Mouse (Mus musculus) stomach, embryonic 15.5 days (tissue): ENCODE measurements around the gene Car7. TPM values are rescaled to one million over a fixed set of nuclear protein-coding genes. Genes with fewer than 3 reads are reported as not detected.

Source experiments
- ATAC-seq: fragments of 200-750 bp; cut with Nextera tagmentation; 2 replicates; pipeline ENCODE4 v1.8.0; 2017; ENCODE audit warnings: low read depth, moderate number of reproducible peaks, moderate TSS enrichment; ENCODE audit not compliant: insufficient read depth, low FRiP score
- H3K27ac ChIP-seq: fragments of 300-500 bp; sonication (generic); 2 replicates; pipeline ENCODE4 v1.5.1; 2015; ENCODE audit warnings: mild to moderate bottlenecking, inconsistent platforms
- H3K27me3 ChIP-seq: fragments of 300-500 bp; sonication (generic); replicated peaks from 2 replicates; pipeline ENCODE4 v1.6.1; 2015; ENCODE audit warnings: inconsistent platforms
- H3K36me3 ChIP-seq: fragments of 300-500 bp; sonication (generic); 2 replicates; pipeline ENCODE4 v1.6.1; 2015; ENCODE audit warnings: inconsistent platforms
- H3K4me1 ChIP-seq: fragments of 300-500 bp; sonication (generic); 2 replicates; pipeline ENCODE4 v1.6.1; 2015; ENCODE audit warnings: inconsistent platforms
- H3K4me2 ChIP-seq: fragments of 300-500 bp; sonication (generic); 2 replicates; pipeline ENCODE4 v1.6.1; 2015; ENCODE audit warnings: mild to moderate bottlenecking, inconsistent platforms
- H3K4me3 ChIP-seq: fragments of 300-500 bp; sonication (generic); replicated peaks from 2 replicates; pipeline ENCODE4 v1.5.1; 2015; ENCODE audit warnings: inconsistent platforms
- H3K9ac ChIP-seq: fragments of 300-500 bp; sonication (generic); 2 replicates; pipeline ENCODE4 v1.6.1; 2015; ENCODE audit warnings: inconsistent platforms
- H3K9me3 ChIP-seq: fragments of 300-500 bp; sonication (generic); 2 replicates; pipeline ENCODE4 v1.6.1; 2016; ENCODE audit warnings: inconsistent platforms
- WGBS: fragments of 180-500 bp; shearing (Covaris S2); methylation state at CpG from one replicate; pipeline ENCODE4 v1.1.7; 2015; 5-methylcytosine and 5-hydroxymethylcytosine counted together
- polyA plus RNA-seq: library from polyadenylated mRNA; unstranded; fragments of >200 nt; fragmentation: Nextera tagmentation; extraction: Ambion mirVana; gene quantifications from 2 replicates; pipeline ENCODE4 v1.2.1, GENCODE M21; 2015

The Car7 gene
- polyA plus RNA-seq, 1 experiment from 2014 or later = 1.0 TPM

DNA sequence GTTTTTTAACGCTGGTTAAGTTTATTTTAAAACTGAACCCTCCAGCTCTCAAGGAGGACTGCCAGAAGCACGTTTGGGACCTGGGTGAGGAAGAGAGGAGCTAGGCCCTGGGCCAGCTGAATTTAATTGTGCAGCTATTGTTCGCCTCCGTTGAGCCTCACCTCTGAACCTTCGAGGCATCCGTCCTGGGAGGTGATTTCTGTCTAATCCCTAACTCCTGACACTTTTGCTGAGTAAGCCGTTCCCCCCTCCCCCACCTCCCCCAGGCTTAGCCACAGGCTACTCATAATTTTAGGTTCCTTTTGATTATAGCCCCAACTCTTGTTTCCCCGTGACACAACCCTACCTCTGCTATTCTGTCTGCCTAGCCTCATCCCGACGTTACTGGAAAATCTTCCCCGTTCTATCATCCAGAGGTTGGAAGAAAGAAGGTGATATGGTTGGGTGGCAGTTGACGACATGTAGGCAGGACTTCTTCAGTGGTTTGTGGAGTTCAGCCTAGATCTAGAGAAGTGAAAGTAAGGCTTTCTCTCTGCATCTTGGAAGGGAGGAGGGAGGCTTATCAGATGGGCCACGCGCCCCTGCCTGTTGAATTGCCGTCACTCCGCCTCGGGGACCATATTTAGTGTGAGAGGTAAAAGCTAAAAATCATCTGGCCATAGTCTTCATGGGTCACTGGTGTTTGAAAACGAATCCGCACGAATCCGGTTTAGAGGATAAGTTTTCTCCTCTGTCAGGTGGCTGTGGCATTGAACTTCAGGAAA lies 61.5 kb downstream of the Car7 start:
- Histone ChIP-seq H3K4me1 (0 out of 2 replicates have a peak, but pooled peaks cover 10% of the 10 kb centered on the region), H3K27me3 (no peaks in the 10 kb centered on the region), H3K9ac (no peak overlapping the region), H3K4me3 (no peak overlapping the region), H3K4me2 (no peak overlapping the region), H3K36me3 (peaks cover 12% of the 10 kb centered on the region), H3K27ac (no peak overlapping the region), H3K9me3 (no peaks in the 10 kb centered on the region)
- ATAC-seq = no peak
- WGBS = 79% methylated on average over 21 of the region's 21 CpGs

DNA sequence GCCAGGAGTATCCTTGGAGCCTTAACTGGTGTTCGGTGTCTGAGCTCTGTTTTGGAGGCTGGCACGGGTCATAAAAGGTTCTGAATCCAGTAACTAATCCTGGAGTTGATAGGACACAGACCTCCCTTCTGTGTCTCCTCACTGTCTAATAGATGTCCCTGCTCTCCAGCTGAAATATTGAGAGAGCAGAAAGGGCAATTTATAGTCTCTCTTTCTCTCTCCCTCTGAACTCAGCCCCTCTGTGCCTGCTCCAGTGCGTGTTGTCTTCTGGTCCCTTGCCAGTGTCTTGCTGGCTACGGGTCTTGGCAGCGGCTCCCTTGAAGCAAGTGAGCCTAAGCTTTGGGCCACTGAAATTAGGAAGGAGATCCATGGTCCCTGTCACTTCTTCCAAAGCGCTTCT lies 63.2 kb downstream of the Car7 start:
- H3K9ac ChIP-seq = no peak overlapping the region
- no peak overlapping the region for H3K4me3 ChIP-seq
- H3K27ac ChIP-seq = no peak overlapping the region
- H3K27me3 ChIP-seq = no peaks in the 10 kb centered on the region
- 58% methylated on average over 6 of the region's 6 CpGs for WGBS
- no peak for ATAC-seq
- peaks cover 10% of the 10 kb centered on the region for H3K4me1 ChIP-seq
- H3K36me3 ChIP-seq = peaks cover 12% of the 10 kb centered on the region
- no peak overlapping the region for H3K4me2 ChIP-seq
- no peaks in the 10 kb centered on the region for H3K9me3 ChIP-seq

DNA sequence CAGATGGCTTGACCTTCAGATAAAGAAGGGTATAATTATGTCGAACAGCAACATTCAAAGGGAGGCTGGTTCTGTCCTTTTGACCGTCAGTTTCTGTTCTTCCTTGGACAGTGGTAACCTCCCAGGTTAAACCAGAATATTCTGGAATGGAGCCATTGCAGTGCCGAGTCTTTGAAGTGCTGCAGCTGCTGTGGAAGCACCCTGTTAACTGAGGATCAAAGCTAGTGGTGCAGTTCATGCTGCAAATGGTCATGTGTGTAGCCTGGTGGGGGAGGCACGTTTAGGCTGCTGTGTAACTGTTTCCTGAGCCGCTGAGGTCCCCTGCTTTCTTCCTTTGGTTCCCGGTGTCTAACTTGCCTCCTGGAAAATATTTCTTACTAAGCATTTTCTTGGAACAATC lies 64.0 kb downstream of the Car7 start:
- 26% methylated on average over 6 of the region's 6 CpGs for WGBS
- Histone ChIP-seq H3K27ac (no peak overlapping the region), H3K9ac (no peak overlapping the region), H3K4me3 (no peak overlapping the region), H3K27me3 (no peaks in the 10 kb centered on the region), H3K36me3 (peaks cover 12% of the 10 kb centered on the region), H3K4me2 (no peak overlapping the region), H3K4me1 (peaks cover 9% of the 10 kb centered on the region), H3K9me3 (no peaks in the 10 kb centered on the region)
- ATAC-seq = no peak

Other genes starting within 250 kb of the Car7 start
- gene Cmtm2a, start 241.5 kb upstream of the Car7 start, polyA plus RNA-seq = not detected in 2 replicates
- not detected in 2 replicates for gene Gm45711, start 224.6 kb upstream of the Car7 start, polyA plus RNA-seq
- not detected in 2 replicates for gene Cmtm1, start 224.5 kb upstream of the Car7 start, polyA plus RNA-seq
- not detected in 2 replicates for gene Gm11020, start 213.1 kb upstream of the Car7 start, polyA plus RNA-seq
- not detected in 2 replicates for gene Cmtm2b, start 212.5 kb upstream of the Car7 start, polyA plus RNA-seq
- 121 and 122 TPM in 2 replicates for gene Cmtm3, start 195.3 kb upstream of the Car7 start, polyA plus RNA-seq
- 6.2 and 6.4 TPM in 2 replicates for gene Cmtm4, start 138.9 kb upstream of the Car7 start, polyA plus RNA-seq
- gene Dync1li2, start 91.6 kb upstream of the Car7 start, polyA plus RNA-seq = 54.9 and 58.0 TPM in 2 replicates
- gene Terb1, start 24.8 kb upstream of the Car7 start, polyA plus RNA-seq = 0.21 and 0.32 TPM in 2 replicates
- gene Nae1, start 52 bp upstream of the Car7 start, polyA plus RNA-seq = 84.4 and 91.2 TPM in 2 replicates
- gene Pdp2, start 56.8 kb downstream of the Car7 start, polyA plus RNA-seq = 11.8 and 13.4 TPM in 2 replicates
- 0.92 and 2.7 TPM in 2 replicates for gene Cdh16, start 89.7 kb downstream of the Car7 start, polyA plus RNA-seq
- gene Rrad, start 96.6 kb downstream of the Car7 start, polyA plus RNA-seq = 6.5 and 7.9 TPM in 2 replicates
- gene Ciao2b, start 107.3 kb downstream of the Car7 start, polyA plus RNA-seq = 93.3 and 95.5 TPM in 2 replicates
- gene Ces2a, start 199.3 kb downstream of the Car7 start, polyA plus RNA-seq = 1.5 and 2.7 TPM in 2 replicates